Mouse (Mus musculus) heart, postnatal 4 days (tissue): ENCODE data around the gene Nol11. TPM values are rescaled to one million over a fixed set of nuclear protein-coding genes. Genes with fewer than 3 reads are reported as not detected.

Experiments used
- total RNA-seq, 2 experiments: library from RNA; stranded (reverse); gene quantifications; 2 replicates each; pipeline ENCODE4 v1.2.3; 2021

The Nol11 gene
- total RNA-seq, 2 experiments from 2014 or later, result 28.5 to 30.8 TPM

Other genes with a start within 250 kb of the Nol11 start
- gene Kpna2, start 189.8 kb downstream of the Nol11 start, total RNA-seq, result 100 to 1,000 TPM; 179 to 190 TPM
- 1 to 10 TPM; 3.7 to 4.0 TPM for gene 1810010H24Rik, start 163.7 kb downstream of the Nol11 start, total RNA-seq
- gene Bptf, start 57.3 kb downstream of the Nol11 start, total RNA-seq, result 10 to 100 TPM; 42.0 to 44.8 TPM